Mouse (Mus musculus) lung, postnatal 0 days (tissue): ENCODE measurements at regions not wholly inside any gene's neighbourhood (a gene's known extent, or its start where the extent isn't known, plus 50 kb on each side); places are given as distances from the start of the nearest gene placed in this dataset.
"Not testable (repeated sequence)": the region's sequence is repeated elsewhere in the genome, so short reads cannot be mapped to it uniquely, and the experiment has no call there.

Experiments
- ATAC-seq: fragments of 200-750 bp; cut with Nextera tagmentation; 2 replicates; pipeline ENCODE4 v1.8.0; 2017; ENCODE audit warnings: moderate library complexity
- DNase-seq: peaks from one replicate; pipeline ENCODE4 v3.0.0-alpha.2; 2016; ENCODE audit warnings: low spot score
- H3K27ac ChIP-seq: fragments of 300-500 bp; sonication (generic); 2 replicates; pipeline ENCODE4 v1.5.1; 2014; ENCODE audit warnings: antibody characterized with exemption, mild to moderate bottlenecking, low read length, mixed read lengths
- H3K27me3 ChIP-seq: fragments of 300-500 bp; sonication (generic); replicated peaks from 2 replicates; pipeline ENCODE4 v1.6.1; 2014; ENCODE audit warnings: low read length, mixed read lengths; ENCODE audit not compliant: insufficient read depth
- H3K36me3 ChIP-seq: fragments of 300-500 bp; sonication (generic); 2 replicates; pipeline ENCODE4 v1.6.1; 2014; ENCODE audit warnings: low read length, mixed read lengths; ENCODE audit not compliant: insufficient read depth
- H3K4me1 ChIP-seq: fragments of 300-500 bp; sonication (generic); 2 replicates; pipeline ENCODE4 v1.6.1; 2014; ENCODE audit warnings: antibody characterized with exemption, low read depth, low read length, mixed read lengths; ENCODE audit not compliant: insufficient read depth
- H3K4me2 ChIP-seq: fragments of 300-500 bp; sonication (generic); replicated peaks from 2 replicates; pipeline ENCODE4 v1.6.1; 2014; ENCODE audit warnings: low read depth, mild to moderate bottlenecking, low read length, moderate library complexity, mixed read lengths
- H3K4me3 ChIP-seq: fragments of 300-500 bp; sonication (generic); 2 replicates; pipeline ENCODE4 v1.5.1; 2014; ENCODE audit warnings: low read depth, low read length
- H3K9ac ChIP-seq: fragments of 300-500 bp; sonication (generic); replicated peaks from 2 replicates; pipeline ENCODE4 v1.6.1; 2014; ENCODE audit warnings: low read depth, mild to moderate bottlenecking
- H3K9me3 ChIP-seq: fragments of 300-500 bp; sonication (generic); 2 replicates; pipeline ENCODE4 v1.6.1; 2016; ENCODE audit warnings: low read length, mixed read lengths
- CTCF ChIP-seq: IDR thresholded peaks from 2 replicates; pipeline ENCODE4 v1.5.1; 2016; ENCODE audit warnings: antibody characterized with exemption, mild to moderate bottlenecking
- EP300 ChIP-seq: IDR thresholded peaks from 2 replicates; pipeline ENCODE4 v1.6.1; 2016; ENCODE audit warnings: antibody characterized with exemption, mild to moderate bottlenecking, control low read depth
- WGBS: fragments of 180-500 bp; shearing (Covaris S2); extraction: QIAGEN DNeasy Blood & Tissue Kit; methylation state at CpG from one replicate; pipeline ENCODE4 v1.1.7; 2014; 5-methylcytosine and 5-hydroxymethylcytosine counted together

GRCm38 (mm10) chr11:91289194-91290123 is 287.9 kb downstream of the Kif2b start:
- 46% methylated on average over 10 of the region's 10 CpGs for WGBS

DNA sequence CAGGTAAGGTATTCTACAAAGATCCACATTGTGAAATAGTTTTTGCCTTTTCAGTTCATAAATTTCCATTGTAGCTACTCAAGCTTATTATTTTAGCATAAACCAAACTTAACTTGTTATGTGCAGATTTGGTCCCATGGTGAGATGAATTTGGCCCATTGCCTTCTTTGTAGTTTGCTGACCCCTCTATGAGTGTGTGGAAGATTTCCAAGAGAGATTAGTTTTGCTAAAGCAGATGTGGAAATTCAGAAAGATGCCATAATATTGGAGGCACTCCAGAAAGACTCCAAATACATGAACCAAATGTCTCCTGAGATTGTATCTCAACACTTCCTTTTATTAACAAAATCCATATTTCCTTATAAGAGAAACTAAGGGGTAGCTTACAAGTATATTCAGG is 291.0 kb downstream of the Kif2b start:
- no peak for ATAC-seq
- DNase-seq, result no peak
- TF ChIP-seq EP300 (no peak), CTCF (no peak)

More at GRCm38 (mm10) chr11:91289194-91290123, 287.9 kb downstream of the Kif2b start:
- Histone ChIP-seq H3K4me2 (no peak overlapping the region), H3K9ac (no peak overlapping the region), H3K4me1 (no peaks in the 10 kb centered on the region), H3K9me3 (no peaks in the 10 kb centered on the region), H3K27me3 (no peaks in the 10 kb centered on the region), H3K27ac (no peak overlapping the region), H3K36me3 (no peaks in the 10 kb centered on the region), H3K4me3 (no peak overlapping the region)
- ATAC-seq (no peak), DNase-seq (peak; percentile 12)
- no peak for TF ChIP-seq EP300
- peak; percentile 60 for TF ChIP-seq CTCF

DNA sequence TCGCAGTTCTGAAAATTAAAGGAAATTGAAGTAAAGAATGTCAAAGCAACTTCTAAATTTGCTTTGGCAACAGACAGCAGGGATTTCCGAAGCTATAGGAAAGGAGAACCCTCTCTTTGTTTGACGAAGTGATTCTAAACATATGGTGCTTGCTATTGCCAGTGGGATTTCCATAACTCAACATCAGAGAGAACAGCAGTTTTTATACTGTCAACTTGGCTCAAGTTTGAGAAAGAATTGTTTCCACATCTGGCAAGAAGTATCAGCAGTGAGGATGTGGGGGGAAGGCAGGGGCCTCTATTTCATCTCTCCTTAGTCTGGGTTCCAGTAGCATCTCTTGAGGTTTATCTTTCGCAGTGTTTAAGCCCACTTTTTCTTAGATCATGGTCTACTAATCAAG is 315.1 kb downstream of the Kif2b start:
- Histone ChIP-seq H3K27ac (no peak overlapping the region), H3K4me3 (no peak overlapping the region), H3K4me1 (no peaks in the 10 kb centered on the region), H3K36me3 (no peaks in the 10 kb centered on the region), H3K9me3 (no peaks in the 10 kb centered on the region), H3K9ac (no peak overlapping the region), H3K27me3 (no peaks in the 10 kb centered on the region), H3K4me2 (no peak overlapping the region)
- WGBS, result 43% methylated on average over 4 of the region's 4 CpGs
- DNase-seq, result peak; percentile 9
- no peak for ATAC-seq
- TF ChIP-seq CTCF (no peak), EP300 (no peak)

More for the DNA sequence above, 291.0 kb downstream of the Kif2b start:
- H3K36me3 ChIP-seq, result no peaks in the 10 kb centered on the region
- no peak overlapping the region for H3K9ac ChIP-seq
- H3K4me3 ChIP-seq, result no peak overlapping the region
- H3K4me1 ChIP-seq, result no peaks in the 10 kb centered on the region
- H3K27me3 ChIP-seq, result no peaks in the 10 kb centered on the region
- no peak overlapping the region for H3K27ac ChIP-seq
- H3K4me2 ChIP-seq, result no peak overlapping the region
- H3K9me3 ChIP-seq, result no peaks in the 10 kb centered on the region

DNA sequence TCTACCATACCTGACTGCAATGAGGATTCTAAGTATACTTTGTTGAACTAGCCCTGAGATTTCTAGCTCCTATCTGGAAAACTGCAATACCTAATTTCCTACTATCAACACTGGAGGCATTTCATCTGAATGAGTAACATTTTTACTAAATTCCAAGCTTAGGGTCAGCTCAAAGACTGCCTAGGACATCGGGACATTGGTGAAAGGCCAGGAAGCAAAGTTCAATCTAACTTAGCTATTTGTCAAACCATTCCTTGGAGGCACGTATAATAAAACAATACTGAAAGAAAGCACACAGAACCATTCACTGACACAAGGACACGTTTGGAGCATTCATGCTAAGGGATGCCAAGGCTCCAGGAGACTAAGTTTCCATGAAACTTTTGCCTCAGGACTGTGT is 335.3 kb downstream of the Kif2b start:
- H3K4me1 ChIP-seq, H3K4me3 ChIP-seq, H3K9me3 ChIP-seq, H3K36me3 ChIP-seq, H3K9ac ChIP-seq, ATAC-seq, H3K27ac ChIP-seq, DNase-seq, H3K4me2 ChIP-seq, H3K27me3 ChIP-seq: not testable (repeated sequence)
- 69% methylated on average over 3 of the region's 3 CpGs for WGBS

GRCm38 (mm10) chr11:91216158-91216557 is 361.2 kb downstream of the Kif2b start:
- Histone ChIP-seq H3K4me3 (no peak overlapping the region), H3K4me2 (no peak overlapping the region), H3K27me3 (no peaks in the 10 kb centered on the region), H3K9ac (no peak overlapping the region), H3K9me3 (no peaks in the 10 kb centered on the region), H3K4me1 (no peaks in the 10 kb centered on the region), H3K27ac (no peak overlapping the region), H3K36me3 (no peaks in the 10 kb centered on the region)
- DNase-seq (no peak), ATAC-seq (no peak)
- TF ChIP-seq CTCF (no peak), EP300 (no peak)
- 68% methylated on average over 1 of the region's 1 CpGs for WGBS

DNA sequence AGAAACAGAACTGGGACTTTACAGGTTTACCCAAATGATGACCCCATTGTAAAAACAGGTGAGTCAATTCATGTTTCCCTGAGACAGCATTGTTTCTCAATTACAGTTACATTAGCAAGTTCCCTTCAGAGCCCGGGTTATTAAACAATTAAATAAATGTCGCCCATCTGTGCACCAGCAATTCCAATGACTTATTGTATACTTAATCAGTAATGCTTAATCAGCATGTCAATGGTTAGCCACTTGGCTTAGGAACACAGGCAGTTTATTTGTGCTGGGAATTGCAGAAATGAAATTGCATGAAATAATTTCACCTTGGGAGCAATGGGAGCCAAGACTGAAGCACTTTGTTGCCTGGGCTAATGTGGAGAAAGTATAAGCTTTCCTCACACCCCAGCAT is 364.3 kb downstream of the Kif2b start:
- 71% methylated on average over 2 of the region's 2 CpGs for WGBS
- ATAC-seq (no peak), DNase-seq (no peak)
- TF ChIP-seq CTCF, result no peak
- TF ChIP-seq EP300, result no peak
- no peak overlapping the region for H3K27ac ChIP-seq
- no peak overlapping the region for H3K9ac ChIP-seq
- no peaks in the 10 kb centered on the region for H3K4me1 ChIP-seq
- no peaks in the 10 kb centered on the region for H3K36me3 ChIP-seq
- no peaks in the 10 kb centered on the region for H3K27me3 ChIP-seq
- H3K4me3 ChIP-seq, result no peak overlapping the region
- no peaks in the 10 kb centered on the region for H3K9me3 ChIP-seq
- no peak overlapping the region for H3K4me2 ChIP-seq
